In the genomic region with DNA sequence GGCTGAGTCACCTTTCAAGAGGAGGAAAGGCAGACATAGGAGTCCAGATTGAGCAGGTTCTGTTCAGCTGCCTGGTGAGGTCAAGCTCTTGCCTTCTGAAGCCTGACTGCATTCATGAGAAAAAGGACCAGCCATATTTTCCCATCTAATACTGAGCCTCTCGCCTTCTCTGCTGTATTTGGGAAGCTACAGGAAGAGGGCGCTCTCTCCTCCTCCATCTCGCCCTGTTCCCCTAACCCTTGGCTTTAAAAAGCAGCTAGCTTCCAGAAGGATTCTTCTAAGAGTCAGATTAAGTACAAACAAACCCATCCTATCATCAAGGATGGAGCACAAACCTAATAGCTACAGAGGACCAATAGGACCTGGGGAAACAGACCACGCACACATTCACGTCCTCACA, we compare ENCODE assay signal across 12 mouse cellular contexts.
DNase-seq lines count a peak whose midpoint lies in the region; ATAC-seq and TF ChIP-seq lines count a peak whose summit lies in the region.
"Had no signal": no experiment of that assay in that cellular context is flagged by ENCODE, and none has a peak within 500 bp of the region (broad histone marks: within the 10 kb centered on the region; RNA-seq: fewer than 3 reads in every experiment).

No protein-coding gene starts in this region.

- 37% methylated on average over 5 of the region's 5 CpGs for WGBS in hindbrain, embryonic 10.5 days
- 37% methylated on average over 5 of the region's 5 CpGs for WGBS in hindbrain, embryonic 12.5 days
- 33% methylated on average over 5 of the region's 5 CpGs for WGBS in lung, embryonic 14.5 days

- no peak overlapping the region for H3K9ac ChIP-seq in hindbrain, embryonic 12.5 days
- no peak overlapping the region for H3K9ac ChIP-seq in lung, embryonic 14.5 days
- H3K9ac ChIP-seq: hindbrain, embryonic 15.5 days; neural tube, embryonic 12.5 days had no signal

- H3K9me3 ChIP-seq in hindbrain, embryonic 10.5 days: no peaks in the 10 kb centered on the region
- H3K9me3 ChIP-seq in hindbrain, embryonic 12.5 days (replicated peaks): no peaks in the 10 kb centered on the region; the same call in 1 of the 2 replicates
- no peaks in the 10 kb centered on the region for H3K9me3 ChIP-seq in lung, embryonic 14.5 days (ENCODE audit: low read depth, low read length)
- H3K9me3 ChIP-seq: G1E; hindbrain, embryonic 15.5 days; neural tube, embryonic 12.5 days had no signal

- H3K4me3 ChIP-seq in hindbrain, embryonic 10.5 days: no peak overlapping the region
- no peak overlapping the region for H3K4me3 ChIP-seq in hindbrain, embryonic 12.5 days
- no peak overlapping the region for H3K4me3 ChIP-seq in lung, embryonic 14.5 days (ENCODE audit: low read depth, low read length)
- H3K4me3 ChIP-seq: hindbrain, embryonic 15.5 days; neural tube, embryonic 12.5 days had no signal

- peaks cover 17% of the 10 kb centered on the region for H3K27me3 ChIP-seq in hindbrain, embryonic 10.5 days (ENCODE audit: insufficient read depth, poor library complexity, severe bottlenecking)
- peaks cover 8% of the 10 kb centered on the region for H3K27me3 ChIP-seq in hindbrain, embryonic 12.5 days
- peaks cover 9% of the 10 kb centered on the region; the same call in 1 of the 2 replicates for H3K27me3 ChIP-seq in lung, embryonic 14.5 days (ENCODE audit: insufficient read depth, low read length)
- H3K27me3 ChIP-seq: hindbrain, embryonic 15.5 days; neural tube, embryonic 12.5 days had no signal

- no peak overlapping the region for H3K4me2 ChIP-seq in hindbrain, embryonic 12.5 days (replicated peaks)
- H3K4me2 ChIP-seq in lung, embryonic 14.5 days: no peak overlapping the region
- H3K4me2 ChIP-seq: hindbrain, embryonic 15.5 days; neural tube, embryonic 12.5 days had no signal

- TF ChIP-seq CTCF in lung, embryonic 14.5 days (IDR thresholded peaks at IDR 0.05; ENCODE audit: low read depth): peak; percentile 63

- H3K27ac ChIP-seq in hindbrain, embryonic 10.5 days: no peak overlapping the region
- H3K27ac ChIP-seq in hindbrain, embryonic 12.5 days: no peak overlapping the region
- no peak overlapping the region for H3K27ac ChIP-seq in lung, embryonic 14.5 days (ENCODE audit: low read depth)
- H3K27ac ChIP-seq: hindbrain, embryonic 15.5 days; neural tube, embryonic 12.5 days had no signal

- H3K4me1 ChIP-seq in hindbrain, embryonic 10.5 days (replicated peaks): no peaks in the 10 kb centered on the region
- H3K4me1 ChIP-seq in hindbrain, embryonic 12.5 days: no peaks in the 10 kb centered on the region
- no peaks in the 10 kb centered on the region for H3K4me1 ChIP-seq in lung, embryonic 14.5 days (ENCODE audit: insufficient read depth)
- H3K4me1 ChIP-seq: neural tube, embryonic 12.5 days had no signal

- no peak for ATAC-seq in hindbrain, embryonic 12.5 days (ENCODE audit: low FRiP score)
- ATAC-seq in lung, embryonic 14.5 days (ENCODE audit: insufficient read depth): no peak

- peak; percentile 39 for DNase-seq in hindbrain, embryonic 10.5 days (ENCODE audit: low spot score)
- peak; percentile 52 for DNase-seq in lung, embryonic 14.5 days
- DNase-seq in lung, postnatal 25 days (ENCODE audit: low spot score): no peak
- peak; percentile 39 for DNase-seq in ZHBTc4 (ENCODE audit: low read depth, low spot score)
- DNase-seq in lung, postnatal 14 days: peak; percentile 14
- DNase-seq in heart, adult 18-20 months: no peak
- DNase-seq in left cerebral cortex, adult 18-20 months (ENCODE audit: low spot score in 2 of 2): no peak
- DNase-seq: spleen, adult 18-20 months had no signal

- H3K36me3 ChIP-seq in hindbrain, embryonic 10.5 days: no peaks in the 10 kb centered on the region
- no peaks in the 10 kb centered on the region for H3K36me3 ChIP-seq in hindbrain, embryonic 12.5 days
- no peaks in the 10 kb centered on the region for H3K36me3 ChIP-seq in lung, embryonic 14.5 days (ENCODE audit: insufficient read depth)
- H3K36me3 ChIP-seq: G1E; hindbrain, embryonic 15.5 days; neural tube, embryonic 12.5 days had no signal

Comparison
In these comparisons a context has a peak if more than half of its experiments do, and no peak if none do; other contexts are left out.
1. DNase-seq: peak in hindbrain, embryonic 10.5 days (single experiment), lung, embryonic 14.5 days (single experiment), ZHBTc4 (single experiment) and lung, postnatal 14 days (single experiment); none in lung, postnatal 25 days (single experiment), heart, adult 18-20 months (0 of 2) and left cerebral cortex, adult 18-20 months (0 of 2).